Mouse (Mus musculus) liver, embryonic 16.5 days (tissue): Measurements from ENCODE around the gene Sult4a1. TPM values are rescaled to one million over a fixed set of nuclear protein-coding genes. Genes with fewer than 3 reads are reported as not detected.
"Not testable (repeated sequence)": the region's sequence is repeated elsewhere in the genome, so short reads cannot be mapped to it uniquely, and the experiment has no call there.

Source experiments
- ATAC-seq: fragments of 200-750 bp; cut with Nextera tagmentation; 2 replicates; pipeline ENCODE4 v1.8.0; 2017; ENCODE audit warnings: low read depth, mild to moderate bottlenecking, moderate number of reproducible peaks, moderate library complexity
- H3K27ac ChIP-seq: fragments of 300-500 bp; sonication (generic); 2 replicates; pipeline ENCODE4 v1.5.1; 2014; ENCODE audit warnings: mild to moderate bottlenecking, low read length
- H3K27me3 ChIP-seq: fragments of 300-500 bp; sonication (generic); 2 replicates; pipeline ENCODE4 v1.6.1; 2014; ENCODE audit warnings: low read depth, low read length, mixed read lengths; ENCODE audit not compliant: control insufficient read depth, insufficient read depth
- H3K36me3 ChIP-seq: fragments of 300-500 bp; sonication (generic); 2 replicates; pipeline ENCODE4 v1.6.1; 2014; ENCODE audit warnings: mild to moderate bottlenecking; ENCODE audit not compliant: control insufficient read depth, insufficient read depth
- H3K4me1 ChIP-seq: fragments of 300-500 bp; sonication (generic); 2 replicates; pipeline ENCODE4 v1.6.1; 2014; ENCODE audit warnings: low read depth, low read length, mixed read lengths; ENCODE audit not compliant: control insufficient read depth
- H3K4me2 ChIP-seq: fragments of 300-500 bp; sonication (generic); 2 replicates; pipeline ENCODE4 v1.6.1; 2014; ENCODE audit warnings: low read depth, low read length, mixed read lengths
- H3K4me3 ChIP-seq: fragments of 300-500 bp; sonication (generic); 2 replicates; pipeline ENCODE4 v1.5.1; 2014; ENCODE audit warnings: low read depth, mild to moderate bottlenecking, low read length
- H3K9ac ChIP-seq: fragments of 300-500 bp; sonication (generic); 2 replicates; pipeline ENCODE4 v1.6.1; 2014; ENCODE audit warnings: low read depth, low read length
- H3K9me3 ChIP-seq: fragments of 300-500 bp; sonication (generic); replicated peaks from 2 replicates; pipeline ENCODE4 v1.6.1; 2016; ENCODE audit warnings: low read length; ENCODE audit not compliant: control insufficient read depth
- WGBS: fragments of 180-500 bp; shearing (Covaris S2); extraction: QIAGEN DNeasy Blood & Tissue Kit; methylation state at CpG from one replicate; pipeline ENCODE4 v1.1.7; 2014; ENCODE audit not compliant: insufficient replicate concordance; 5-methylcytosine and 5-hydroxymethylcytosine counted together
- polyA plus RNA-seq: library from polyadenylated mRNA; unstranded; fragments of >200 nt; fragmentation: Nextera tagmentation; extraction: Ambion mirVana; gene quantifications from 2 replicates; pipeline ENCODE4 v1.2.1, GENCODE M21; 2015

Gene Sult4a1
- polyA plus RNA-seq, 1 experiment from 2014 or later, result 0.11 TPM

GRCm38 (mm10) chr15:84113873-84114272 is 8.3 kb upstream of the Sult4a1 start:
- no peak overlapping the region for H3K9ac ChIP-seq

GRCm38 (mm10) chr15:84108899-84109298 is 3.3 kb upstream of the Sult4a1 start:
- H3K27me3 ChIP-seq, result peaks cover 22% of the 10 kb centered on the region
- no peaks in the 10 kb centered on the region for H3K36me3 ChIP-seq
- H3K27ac ChIP-seq, result no peak overlapping the region
- H3K4me1 ChIP-seq, result no peaks in the 10 kb centered on the region; the same call in none of the 2 replicates
- H3K4me2 ChIP-seq, result no peak overlapping the region
- no peak overlapping the region for H3K4me3 ChIP-seq
- 6% methylated on average over 13 of the region's 13 CpGs for WGBS
- no peaks in the 10 kb centered on the region for H3K9me3 ChIP-seq
- no peak for ATAC-seq
- H3K9ac ChIP-seq, result no peak overlapping the region

More at GRCm38 (mm10) chr15:84113873-84114272, 8.3 kb upstream of the Sult4a1 start:
- H3K4me3 ChIP-seq, result no peak overlapping the region
- no peaks in the 10 kb centered on the region for H3K27me3 ChIP-seq
- H3K9me3 ChIP-seq, result no peaks in the 10 kb centered on the region
- 33% methylated on average over 6 of the region's 6 CpGs for WGBS
- H3K27ac ChIP-seq, result no peak overlapping the region
- peak; percentile 41; the same call in 1 of the 2 replicates for ATAC-seq
- H3K36me3 ChIP-seq, result no peaks in the 10 kb centered on the region
- no peaks in the 10 kb centered on the region for H3K4me1 ChIP-seq
- no peak overlapping the region for H3K4me2 ChIP-seq

GRCm38 (mm10) chr15:84105924-84106500 is 458 bp upstream of the Sult4a1 start:
- 6% methylated on average over 12 of the region's 12 CpGs for WGBS
- Histone ChIP-seq H3K4me2 (peak overlapping the region; percentile 51), H3K9ac (no peak overlapping the region), H3K36me3 (no peaks in the 10 kb centered on the region), H3K27me3 (peaks cover 22% of the 10 kb centered on the region), H3K27ac (no peak overlapping the region), H3K9me3 (no peaks in the 10 kb centered on the region), H3K4me3 (no peak overlapping the region), H3K4me1 (no peaks in the 10 kb centered on the region; the same call in none of the 2 replicates)
- no peak for ATAC-seq

GRCm38 (mm10) chr15:84104626-84105025 is 928 bp downstream of the Sult4a1 start:
- H3K4me1 ChIP-seq, result no peaks in the 10 kb centered on the region; the same call in none of the 2 replicates
- 51% methylated on average over 7 of the region's 7 CpGs for WGBS
- no peak overlapping the region for H3K4me3 ChIP-seq
- no peak overlapping the region for H3K4me2 ChIP-seq
- no peak overlapping the region for H3K9ac ChIP-seq
- peaks cover 22% of the 10 kb centered on the region for H3K27me3 ChIP-seq
- no peak for ATAC-seq
- no peaks in the 10 kb centered on the region for H3K9me3 ChIP-seq
- H3K36me3 ChIP-seq, result no peaks in the 10 kb centered on the region
- no peak overlapping the region for H3K27ac ChIP-seq

GRCm38 (mm10) chr15:84097536-84097935 is 8.0 kb downstream of the Sult4a1 start:
- H3K4me3 ChIP-seq, H3K4me2 ChIP-seq, H3K9ac ChIP-seq, ATAC-seq, H3K27ac ChIP-seq, H3K9me3 ChIP-seq, H3K36me3 ChIP-seq, H3K4me1 ChIP-seq, H3K27me3 ChIP-seq: not testable (repeated sequence)
- 64% methylated on average over 15 of the region's 15 CpGs for WGBS

- no peak overlapping the region for H3K9ac ChIP-seq
- no peaks in the 10 kb centered on the region for H3K27me3 ChIP-seq
- H3K9me3 ChIP-seq, result no peaks in the 10 kb centered on the region
- no peaks in the 10 kb centered on the region for H3K36me3 ChIP-seq
- no peaks in the 10 kb centered on the region for H3K4me1 ChIP-seq
- H3K4me3 ChIP-seq, result no peak overlapping the region
- no peak overlapping the region for H3K4me2 ChIP-seq
- H3K27ac ChIP-seq, result no peak overlapping the region
- no peak for ATAC-seq
- WGBS, result 48% methylated on average over 8 of the region's 8 CpGs
Observed at GRCm38 (mm10) chr15:84096051-84096450, 9.5 kb downstream of the Sult4a1 start.

GRCm38 (mm10) chr15:84094921-84095320 is 10.6 kb downstream of the Sult4a1 start:
- H3K9ac ChIP-seq, result no peak overlapping the region
- no peak overlapping the region for H3K4me2 ChIP-seq
- no peaks in the 10 kb centered on the region for H3K9me3 ChIP-seq
- no peak overlapping the region for H3K4me3 ChIP-seq
- ATAC-seq, result no peak
- WGBS, result 46% methylated on average over 7 of the region's 7 CpGs
- no peaks in the 10 kb centered on the region for H3K4me1 ChIP-seq
- no peak overlapping the region for H3K27ac ChIP-seq
- H3K36me3 ChIP-seq, result no peaks in the 10 kb centered on the region
- H3K27me3 ChIP-seq, result no peaks in the 10 kb centered on the region

- Histone ChIP-seq H3K27me3 (no peaks in the 10 kb centered on the region), H3K4me1 (no peaks in the 10 kb centered on the region), H3K9me3 (no peaks in the 10 kb centered on the region), H3K4me3 (no peak overlapping the region), H3K27ac (no peak overlapping the region), H3K36me3 (no peaks in the 10 kb centered on the region), H3K9ac (no peak overlapping the region), H3K4me2 (no peak overlapping the region)
- ATAC-seq, result no peak
- 39% methylated on average over 9 of the region's 9 CpGs for WGBS
Observed at GRCm38 (mm10) chr15:84086775-84087174, 18.8 kb downstream of the Sult4a1 start.

GRCm38 (mm10) chr15:84086364-84086763 is 19.2 kb downstream of the Sult4a1 start:
- Histone ChIP-seq H3K36me3 (no peaks in the 10 kb centered on the region), H3K4me1 (no peaks in the 10 kb centered on the region), H3K9ac (no peak overlapping the region), H3K4me2 (no peak overlapping the region), H3K27ac (no peak overlapping the region), H3K27me3 (no peaks in the 10 kb centered on the region), H3K9me3 (no peaks in the 10 kb centered on the region), H3K4me3 (no peak overlapping the region)
- 27% methylated on average over 12 of the region's 12 CpGs for WGBS
- no peak for ATAC-seq
